Mouse (Mus musculus): ENCODE data around the gene Lrrc25.

GRCm38 (mm10) chr8:70643019-70643418 is 27.1 kb downstream of the Lrrc25 start:
- TF ChIP-seq USF1 (IDR thresholded peaks at IDR 0.05; ENCODE audit: low read depth, low read length): no peak
- TF ChIP-seq TCF12 (IDR thresholded peaks at IDR 0.05; ENCODE audit: low read depth, low read length): no peak
- TF ChIP-seq POLR2A (IDR thresholded peaks at IDR 0.05; ENCODE audit: low read depth, low read length): no peak
- no peak for TF ChIP-seq MAZ (IDR thresholded peaks at IDR 0.05; ENCODE audit: low read depth, low read length)
- TF ChIP-seq CTCF (conservative IDR thresholded peaks at IDR 0.05 in 1 of 2, IDR thresholded peaks at IDR 0.05 in 1 of 2; ENCODE audit: low read depth in 2 of 2, low read length in 2 of 2): no peak
- TF ChIP-seq E2F4 (IDR thresholded peaks at IDR 0.05; ENCODE audit: insufficient replicate concordance, low read depth, low read length): no peak
- no peak for TF ChIP-seq UBTF (IDR thresholded peaks at IDR 0.05; ENCODE audit: low read depth, low read length)
- no peak for TF ChIP-seq NRF1 (IDR thresholded peaks at IDR 0.05; ENCODE audit: low read depth, low read length)
- no peak for TF ChIP-seq EP300 (IDR thresholded peaks at IDR 0.05; ENCODE audit: low read length)
